Mouse (Mus musculus) inflammation-experienced regulatory T-cells, adult 6 months (primary cell): ENCODE results near the gene Qsox1. TPM values are rescaled to one million over a fixed set of nuclear protein-coding genes. Genes with fewer than 3 reads are reported as not detected.

Experiments used
- ATAC-seq: one replicate; pipeline ENCODE4 v1.8.0; 2017
- polyA plus RNA-seq, 3 experiments: library from polyadenylated mRNA; unstranded; fragments of 100-300 nt; shearing (Covaris generic); gene quantifications; one replicate each; pipeline ENCODE4 v1.2.1; 2017

Gene Qsox1
- polyA plus RNA-seq, 3 experiments from 2014 or later: 39.2 to 46.8 (median 44.1) TPM

DNA sequence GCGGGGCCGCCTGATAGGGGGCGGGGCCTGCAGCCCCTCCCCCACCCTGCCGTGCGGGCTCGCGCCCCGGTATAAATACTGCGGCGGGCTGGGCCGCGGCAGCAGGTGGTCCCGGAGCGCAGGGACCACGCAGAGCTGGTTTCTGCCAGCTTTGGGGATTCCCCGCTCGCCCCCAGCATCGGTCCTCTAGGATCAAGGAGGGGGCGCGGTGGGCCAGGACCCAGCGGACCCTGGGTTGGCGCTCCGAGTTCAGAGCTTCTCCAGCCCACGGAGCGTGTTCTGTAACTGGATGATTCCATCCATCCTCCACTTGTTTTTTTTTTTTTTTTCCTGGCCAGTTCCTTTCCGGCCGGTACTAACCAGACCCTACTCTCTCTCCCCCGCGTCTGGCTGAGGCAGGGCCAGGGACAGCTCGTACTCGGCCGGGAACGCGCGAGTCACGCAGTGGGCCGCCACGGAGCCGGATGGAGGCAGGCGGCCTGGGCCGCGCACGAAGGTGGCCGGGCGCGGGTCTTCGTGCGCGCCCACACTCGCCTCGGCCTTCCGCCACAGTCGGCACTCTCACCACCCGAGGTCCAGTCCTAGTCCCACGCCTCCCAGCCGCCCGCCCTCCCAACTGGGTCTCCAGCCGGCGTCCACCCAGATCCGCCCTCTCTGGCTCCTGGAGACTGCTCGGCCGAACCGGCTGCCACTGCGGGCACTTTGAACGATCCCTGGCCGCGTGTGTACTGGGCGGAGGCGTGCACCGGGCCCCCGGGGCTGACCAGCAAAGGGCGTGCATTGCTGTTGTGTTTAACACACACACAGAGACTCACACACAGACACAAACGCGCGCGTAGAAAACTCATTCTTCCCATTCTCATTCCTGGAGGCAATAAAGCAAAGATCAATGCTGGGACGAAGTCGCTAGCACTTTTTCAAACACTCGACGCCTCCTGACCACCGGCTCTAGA is 70.0 kb downstream of the Qsox1 start:
- ATAC-seq: no peak

DNA sequence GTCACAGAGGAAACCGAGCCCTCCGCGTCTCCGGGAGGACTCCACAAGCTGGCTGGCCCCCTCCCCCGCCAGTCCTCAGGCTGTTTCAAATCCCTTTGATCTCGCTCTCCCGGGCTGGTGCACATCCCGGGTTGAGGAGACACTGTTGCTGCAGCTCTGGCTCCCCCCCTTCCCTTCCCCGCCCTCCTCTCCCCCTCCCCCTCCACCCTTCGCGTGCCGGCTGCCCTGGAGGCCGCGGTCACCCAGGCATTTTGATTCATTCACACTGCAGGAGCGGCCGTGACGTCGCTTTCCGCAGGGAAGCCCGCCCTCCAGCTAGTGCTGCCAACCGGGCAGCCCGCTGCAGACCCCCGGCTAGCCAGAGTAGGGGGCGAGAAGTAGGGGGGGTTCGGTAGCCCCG is 70.7 kb downstream of the Qsox1 start:
- peak; percentile 32 for ATAC-seq

GRCm38 (mm10) chr1:155741378-155741945 is 71.2 kb downstream of the Qsox1 start:
- peak; percentile 9 for ATAC-seq

DNA sequence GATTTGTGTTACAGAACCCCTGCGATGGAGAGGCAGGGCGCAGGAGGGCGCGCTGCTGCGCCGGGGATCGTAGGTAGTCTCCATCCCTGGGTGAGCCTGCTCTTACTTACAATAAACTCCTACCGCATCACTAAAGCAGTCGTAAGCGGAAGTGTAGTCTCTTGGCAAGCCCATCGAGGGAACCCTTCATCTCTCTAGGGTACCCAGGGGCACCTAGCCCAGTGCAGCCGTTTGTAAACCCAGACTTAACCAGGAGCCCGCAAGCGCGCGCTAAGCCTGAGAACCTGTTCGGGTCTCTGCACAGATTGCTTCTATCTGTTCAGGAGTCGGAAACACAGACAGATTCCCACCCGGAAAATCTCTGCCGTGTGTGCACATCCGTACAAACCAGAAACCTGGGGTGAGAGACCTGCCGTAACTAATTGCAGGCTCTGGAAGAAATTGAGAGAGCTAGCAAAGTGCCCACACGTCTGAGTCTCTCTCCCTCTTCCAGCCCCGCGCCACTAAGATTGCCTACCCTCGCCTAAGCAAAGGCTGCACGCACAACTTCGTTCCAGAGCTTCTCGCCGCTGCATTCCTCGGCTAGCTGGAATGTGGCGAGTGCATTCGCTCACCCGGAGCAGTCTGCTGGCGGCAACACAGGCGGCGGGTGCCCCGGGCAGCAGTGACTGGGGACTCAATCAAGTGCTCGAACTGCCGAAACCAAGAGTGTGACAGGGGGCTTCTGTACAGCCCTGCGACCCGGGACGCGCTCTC is 71.9 kb downstream of the Qsox1 start:
- ATAC-seq: peak; percentile 49

DNA sequence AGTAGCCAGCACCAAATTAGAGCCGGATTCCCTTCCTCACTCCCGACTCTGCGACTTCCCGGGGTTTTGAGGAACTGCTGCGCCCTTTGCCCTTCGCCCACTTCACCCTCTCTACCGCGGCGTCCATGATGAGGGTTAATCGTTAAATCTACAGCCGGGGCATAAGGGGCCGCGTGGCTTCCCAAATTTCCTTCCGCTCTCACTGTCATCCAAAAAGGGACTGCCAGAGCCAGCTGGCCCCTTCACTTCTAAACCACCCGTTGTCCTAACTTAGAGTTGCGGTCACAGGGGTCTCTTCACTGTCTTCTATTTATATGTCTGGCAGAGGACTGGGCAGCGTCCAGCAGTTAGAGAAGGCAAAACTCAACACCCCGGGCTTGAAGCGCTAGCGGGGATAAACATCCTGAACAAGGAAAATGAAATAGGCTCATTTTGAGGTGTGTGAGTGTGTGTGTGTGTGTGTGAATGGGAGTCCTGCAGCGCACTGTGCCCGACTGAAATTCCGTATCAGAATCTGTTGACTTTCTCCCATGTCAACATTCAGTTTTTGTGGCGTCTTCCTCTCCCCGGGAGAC is 74.8 kb downstream of the Qsox1 start:
- no peak for ATAC-seq

DNA sequence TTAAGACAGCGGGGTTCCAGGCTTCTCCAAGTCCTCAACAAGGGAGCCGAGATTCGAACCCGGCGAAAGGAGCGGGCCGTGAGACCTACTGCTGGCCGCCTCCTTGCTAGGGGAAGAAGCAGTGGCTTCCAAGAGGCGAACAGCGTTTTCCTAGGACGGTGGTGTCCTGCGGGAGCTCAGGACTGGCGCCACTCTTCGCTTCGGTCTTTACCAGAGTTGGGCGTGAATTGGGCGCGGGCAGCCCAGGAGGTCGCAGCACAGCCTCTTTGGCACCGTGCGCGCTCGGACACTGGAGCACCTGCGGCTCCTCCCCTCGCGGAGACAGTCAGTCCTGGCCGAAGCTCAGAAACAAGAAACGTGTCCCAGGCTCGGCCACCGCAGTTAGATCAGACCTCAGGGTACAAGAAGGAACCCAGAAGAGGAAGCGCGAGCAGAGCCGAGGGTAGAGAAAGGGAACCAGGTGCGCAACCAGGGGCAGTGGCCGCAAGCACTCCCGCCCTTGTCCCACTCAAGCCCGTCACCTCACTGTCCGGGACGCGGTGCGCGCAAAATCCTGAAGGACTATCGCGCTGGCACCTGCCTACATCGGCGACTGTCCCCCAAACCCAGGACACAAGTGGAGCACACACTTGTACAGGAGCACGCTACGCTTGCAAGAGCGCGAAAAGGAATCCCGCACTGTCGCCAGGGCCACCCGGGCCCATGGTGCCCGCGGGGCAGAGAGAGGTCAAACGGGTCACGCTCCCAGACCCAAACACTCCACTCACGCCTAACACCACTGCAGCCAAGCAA is 75.5 kb downstream of the Qsox1 start:
- no peak for ATAC-seq

DNA sequence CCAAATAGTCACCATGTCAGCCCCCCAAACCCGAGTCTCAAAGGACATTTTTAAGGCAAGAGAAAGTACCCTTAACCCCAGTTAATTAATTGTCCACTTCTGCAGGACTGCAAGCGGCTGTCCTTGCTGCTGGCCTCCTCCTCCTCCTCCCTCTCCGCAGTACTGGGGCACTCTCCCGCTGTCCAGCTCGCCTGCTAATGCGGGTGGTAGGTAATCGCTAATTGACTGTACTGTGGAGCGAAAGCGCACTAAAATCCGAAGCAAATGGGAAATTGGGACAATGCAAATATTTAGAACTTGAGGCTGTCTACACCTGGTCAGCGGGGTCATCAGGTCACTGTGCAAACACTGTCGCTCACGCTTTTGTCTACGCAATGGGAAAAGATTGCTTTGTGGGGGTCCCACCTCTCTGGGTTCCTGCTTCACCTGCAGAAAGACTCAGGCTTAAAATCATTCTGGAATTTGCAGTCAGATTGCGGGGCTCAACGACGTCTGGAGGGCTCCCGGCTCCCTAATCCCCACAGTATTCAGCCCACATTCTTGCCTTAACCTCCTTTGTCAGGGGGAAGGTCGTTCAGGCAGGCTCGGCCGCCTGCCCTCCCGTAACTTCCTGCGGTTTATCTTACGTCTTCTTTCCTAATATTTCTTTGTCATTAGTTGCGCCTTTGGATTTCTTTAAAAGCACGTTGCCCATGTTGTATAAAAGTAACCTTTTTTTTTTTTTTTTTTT is 76.4 kb downstream of the Qsox1 start:
- no peak for ATAC-seq

- no peak for ATAC-seq
Observed at GRCm38 (mm10) chr1:155731156-155731555, 81.5 kb downstream of the Qsox1 start.

DNA sequence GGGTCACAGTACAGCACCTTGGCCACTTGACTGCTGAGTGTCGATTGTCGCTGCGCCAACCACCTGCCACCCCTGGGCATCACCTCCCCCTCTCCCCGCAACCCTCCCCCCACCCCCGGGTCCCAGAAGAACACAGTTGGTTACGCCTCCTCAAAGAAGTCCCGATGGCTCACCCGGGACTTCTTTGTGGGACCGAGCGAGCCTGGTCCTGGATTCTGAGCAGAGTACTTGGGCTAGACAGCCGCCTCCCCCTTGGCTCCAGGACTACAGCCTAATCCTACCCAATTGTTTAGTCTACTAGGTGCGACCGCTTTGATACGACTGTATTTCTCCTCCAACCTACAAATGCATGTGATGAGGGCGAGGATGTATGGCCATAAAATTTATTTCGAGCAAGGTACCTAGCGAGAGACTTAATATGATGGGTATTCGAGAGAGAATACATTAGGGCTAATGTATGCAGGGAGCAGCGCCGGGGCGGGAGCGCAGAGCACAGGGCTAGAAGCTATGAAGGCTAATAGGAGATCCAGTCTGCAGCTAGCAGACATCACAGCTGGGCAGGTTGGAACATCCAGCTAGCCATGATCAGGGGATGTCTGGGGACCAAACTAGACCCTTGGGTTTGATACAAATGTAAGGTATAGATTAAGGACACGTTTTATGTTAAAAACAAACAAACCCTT is 83.4 kb downstream of the Qsox1 start:
- no peak for ATAC-seq

GRCm38 (mm10) chr1:155727830-155728229 is 84.9 kb downstream of the Qsox1 start:
- ATAC-seq: no peak

Other genes with a start within 250 kb of the Qsox1 start
- not detected for gene Lhx4, start 61.2 kb downstream of the Qsox1 start, polyA plus RNA-seq
- 10 to 100 TPM in 1 of 3 experiments, 1 to 10 TPM in 2; 8.7 to 12.8 (median 9.7) TPM for gene Cep350, start 160.4 kb upstream of the Qsox1 start, polyA plus RNA-seq
- 10 to 100 TPM; 35.2 to 50.4 (median 37.2) TPM for gene Tor1aip2, start 222.5 kb upstream of the Qsox1 start, polyA plus RNA-seq
- gene Tor1aip1, start 223.6 kb upstream of the Qsox1 start, polyA plus RNA-seq: 100 to 1,000 TPM in 1 of 3 experiments, 10 to 100 TPM in 2; 91.3 to 114 (median 98.0) TPM